Mouse (Mus musculus): Measurements from ENCODE around the gene Mdm4.

GRCm38 (mm10) chr1:132917554-132917953 is 112.8 kb downstream of the Mdm4 start:
- TF ChIP-seq CTCF (conservative IDR thresholded peaks at IDR 0.05; ENCODE audit: low read length) (no peak), POU5F1 (IDR thresholded peaks at IDR 0.05; ENCODE audit: borderline replicate concordance, low read length) (no peak)

All from E14TG2a.4 (cell line).